Mouse (Mus musculus) urinary bladder, adult 2 months (tissue): ENCODE measurements around the gene Mob3a. TPM values are rescaled to one million over a fixed set of nuclear protein-coding genes. Genes with fewer than 3 reads are reported as not detected.
"Not testable (repeated sequence)": the region's sequence is repeated elsewhere in the genome, so short reads cannot be mapped to it uniquely, and the experiment has no call there.

ENCODE experiments used
- DNase-seq: peaks from one replicate; pipeline ENCODE4 v3.0.0; 2022; ENCODE audit warnings: low spot score
- polyA plus RNA-seq: library from polyadenylated mRNA; depleted of rRNA; stranded (reverse); fragments of >200 nt; gene quantifications from 2 replicates; pipeline ENCODE4 v1.2.3, GENCODE M21; 2012; rRNA removed

Gene Mob3a
- polyA plus RNA-seq, 1 experiment: 24.5 TPM

DNA sequence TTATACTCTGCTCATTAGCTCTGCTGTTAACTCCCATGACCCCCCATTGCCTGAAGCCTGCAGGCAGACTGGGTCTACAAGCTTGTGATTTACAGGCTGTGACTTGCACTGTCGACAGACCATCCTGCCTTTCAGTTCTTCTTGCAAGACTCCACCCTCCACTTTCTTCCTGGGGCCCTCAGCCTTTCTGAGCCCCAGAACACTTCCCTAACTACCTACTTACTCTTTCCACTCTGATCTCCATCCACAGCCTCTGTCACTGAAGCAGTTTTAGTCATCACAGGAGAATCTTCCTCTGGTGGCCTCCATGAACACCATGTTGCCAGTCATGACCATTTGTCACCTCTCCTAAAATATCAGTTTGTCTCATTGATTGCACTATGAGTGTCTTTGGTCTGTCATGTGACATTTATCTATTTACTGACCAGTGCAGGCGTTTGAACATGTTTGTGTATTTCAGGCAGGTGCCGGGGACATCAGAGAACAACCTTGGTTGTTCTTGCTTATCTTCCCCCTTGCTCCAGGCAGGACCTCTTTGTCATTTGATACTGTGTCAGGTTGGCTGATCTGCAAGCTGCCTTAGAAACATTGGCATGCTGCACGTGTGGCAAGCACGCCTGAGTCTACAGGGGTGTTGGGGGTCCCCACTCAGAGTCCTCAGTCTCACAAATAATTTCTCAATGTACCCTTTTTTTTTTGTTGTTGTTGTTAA is 38.1 kb downstream of the Mob3a start:
- DNase-seq: no peak

DNA sequence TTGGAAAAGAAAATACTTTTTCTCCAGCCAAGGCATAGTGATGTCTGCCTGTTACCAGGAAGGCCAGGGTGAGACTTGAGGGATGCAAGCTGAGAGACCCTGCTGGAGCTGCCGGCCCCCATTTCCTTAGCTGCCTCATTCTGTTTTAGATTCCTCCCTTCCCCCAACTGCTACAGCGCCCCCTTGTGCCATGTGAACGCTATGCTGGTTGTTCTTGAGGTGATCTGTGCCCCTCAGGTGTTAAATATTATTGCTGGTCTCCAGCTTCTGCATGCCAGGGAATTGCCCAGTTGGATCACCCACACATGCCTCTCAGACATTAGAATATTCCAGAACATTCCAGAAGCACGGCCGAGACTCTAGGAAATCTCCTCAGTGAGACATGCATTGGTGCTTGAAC is 40.6 kb downstream of the Mob3a start:
- no peak for DNase-seq

DNA sequence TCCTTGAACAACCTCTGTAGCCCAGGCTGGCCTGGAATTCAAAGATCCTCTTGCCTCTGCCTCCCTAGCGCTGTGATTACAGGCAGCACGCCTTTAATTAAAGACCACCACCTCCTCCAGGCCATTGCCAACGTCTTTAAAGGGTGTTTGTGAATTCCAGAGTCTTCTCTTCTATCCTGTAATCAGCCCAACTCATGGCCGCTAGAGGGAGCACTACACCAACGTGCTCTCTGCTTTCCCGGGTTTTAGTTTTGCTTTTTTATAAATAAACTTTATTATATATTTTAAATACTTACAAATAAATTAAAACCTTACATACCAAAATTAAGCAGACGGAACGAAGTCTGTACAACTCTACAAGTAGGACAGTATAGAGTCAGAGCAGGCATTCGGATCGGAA is 42.6 kb downstream of the Mob3a start:
- DNase-seq: no peak

DNA sequence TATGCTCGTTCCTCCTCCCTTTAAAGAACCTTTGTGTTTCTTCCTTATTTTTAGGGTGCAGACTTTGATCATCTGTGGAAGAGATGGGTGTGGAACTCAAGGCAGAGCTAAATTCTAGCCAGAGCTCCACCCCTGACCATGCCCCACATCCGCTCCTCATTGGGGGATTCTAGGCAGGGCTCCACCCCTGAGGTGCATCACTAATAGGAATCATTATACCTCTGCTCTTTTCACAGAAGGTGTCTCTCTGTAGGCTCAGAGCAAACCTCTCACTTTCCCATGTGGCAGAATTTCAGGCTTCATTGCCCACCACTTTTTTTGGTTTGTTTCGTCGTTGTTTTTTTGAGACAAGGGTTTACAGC is 43.0 kb downstream of the Mob3a start:
- no peak for DNase-seq

DNA sequence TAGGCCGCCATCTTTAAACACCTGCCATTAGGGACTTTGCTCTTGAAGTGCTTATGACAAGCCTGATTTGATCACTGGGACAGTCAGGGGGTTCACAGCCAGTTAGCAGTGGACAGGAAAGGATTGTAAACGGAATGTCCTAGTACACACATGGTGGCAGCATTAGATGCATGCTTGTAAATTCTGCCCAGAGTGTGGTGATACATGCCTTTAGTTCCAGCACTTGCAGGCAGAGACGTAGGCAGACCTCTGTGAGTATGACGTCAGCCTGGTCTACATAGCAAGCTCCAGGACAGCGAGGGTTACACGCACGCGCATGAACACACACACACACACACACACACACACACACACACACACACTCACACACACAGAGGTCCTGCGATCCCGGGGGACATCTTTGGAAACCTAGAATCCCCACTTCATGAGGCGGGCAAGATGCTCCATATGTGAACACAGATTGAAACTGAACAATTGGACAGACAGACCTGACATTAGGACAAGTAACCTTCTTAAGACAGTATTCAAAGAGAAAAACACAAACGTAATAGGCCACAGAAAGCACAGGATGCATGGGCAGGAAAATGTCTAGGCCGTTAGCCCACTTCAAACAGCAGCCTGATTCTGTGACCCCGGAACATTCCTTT is 43.5 kb downstream of the Mob3a start:
- no peak for DNase-seq

DNA sequence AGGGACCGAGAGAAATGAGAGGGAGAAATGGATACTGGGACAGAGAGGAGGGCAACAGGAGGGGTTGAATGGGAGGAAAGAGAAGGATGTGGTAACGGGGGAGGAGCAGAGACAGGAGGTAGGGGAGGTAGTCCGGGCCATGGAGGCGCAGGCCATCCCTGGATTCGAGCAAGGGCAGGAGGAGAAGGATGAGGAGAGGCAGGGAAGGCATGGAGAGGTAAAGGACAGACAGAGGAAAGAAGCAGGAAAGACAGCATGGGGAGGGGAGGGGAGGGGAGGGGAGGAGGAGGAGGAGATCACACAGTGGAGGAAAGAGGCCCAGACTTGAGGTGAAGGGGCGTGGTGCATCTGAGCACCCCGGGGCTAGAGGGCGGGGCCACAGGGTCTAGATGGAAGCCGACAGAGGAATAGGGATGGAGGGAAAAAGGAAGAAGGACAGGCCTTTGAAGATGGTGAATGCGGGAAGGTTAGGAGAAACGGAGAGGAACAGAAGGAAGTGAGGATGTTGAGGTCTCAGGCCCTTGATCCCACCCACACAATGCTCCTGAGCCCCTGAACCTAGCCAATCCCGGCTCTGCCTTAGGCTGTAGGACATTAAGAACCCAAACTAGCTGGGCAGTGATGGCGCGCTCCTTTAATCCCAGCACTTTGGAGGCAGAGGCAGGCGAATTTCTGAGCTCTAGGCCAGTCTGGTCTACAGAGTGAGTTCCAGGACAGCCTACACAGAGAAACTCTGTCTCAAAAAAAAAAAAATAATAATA is 44.7 kb downstream of the Mob3a start, which contains the start of gene Btbd2:
Gene Btbd2, minus strand, starts transcription at position 209 of the 761 bp plus-strand sequence.
- DNase-seq: no peak

DNA sequence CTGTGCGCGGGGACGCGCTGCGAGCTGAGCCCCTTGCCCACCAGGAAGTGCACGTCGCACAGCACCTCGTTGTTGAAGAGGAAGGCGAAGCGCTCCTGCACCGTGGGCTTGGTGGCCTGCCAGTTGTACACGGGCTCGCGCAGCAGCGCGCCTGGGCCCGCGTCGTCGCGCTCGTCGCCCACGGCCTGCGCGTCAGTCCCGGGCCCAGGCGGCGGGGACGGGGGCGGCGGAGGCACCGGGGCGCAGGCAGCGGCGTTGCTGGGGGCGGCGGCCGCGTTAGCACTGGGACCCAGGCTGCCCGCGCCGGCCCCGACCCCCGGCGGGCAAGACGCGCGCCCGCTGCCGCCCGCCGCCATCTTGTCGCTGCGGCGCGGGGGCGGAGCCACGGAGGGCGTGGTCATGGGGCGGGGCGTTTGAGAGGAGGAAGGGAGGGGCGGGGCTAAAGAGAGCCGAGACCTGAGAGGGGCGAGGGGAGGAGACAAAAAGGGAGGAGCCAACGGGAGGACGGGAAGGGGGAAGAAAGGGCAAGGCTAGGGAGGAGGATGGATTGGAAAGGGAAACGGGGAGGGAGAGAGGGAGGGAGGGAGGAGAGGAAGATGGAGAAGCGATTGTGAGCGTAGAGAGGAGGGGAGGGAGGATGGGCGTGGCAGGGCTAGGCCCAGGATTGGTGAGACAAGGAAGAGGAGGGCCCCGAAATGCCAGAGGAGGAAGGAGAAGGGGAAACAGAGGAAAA is 45.5 kb downstream of the Mob3a start:
- peak; percentile 81 for DNase-seq

DNA sequence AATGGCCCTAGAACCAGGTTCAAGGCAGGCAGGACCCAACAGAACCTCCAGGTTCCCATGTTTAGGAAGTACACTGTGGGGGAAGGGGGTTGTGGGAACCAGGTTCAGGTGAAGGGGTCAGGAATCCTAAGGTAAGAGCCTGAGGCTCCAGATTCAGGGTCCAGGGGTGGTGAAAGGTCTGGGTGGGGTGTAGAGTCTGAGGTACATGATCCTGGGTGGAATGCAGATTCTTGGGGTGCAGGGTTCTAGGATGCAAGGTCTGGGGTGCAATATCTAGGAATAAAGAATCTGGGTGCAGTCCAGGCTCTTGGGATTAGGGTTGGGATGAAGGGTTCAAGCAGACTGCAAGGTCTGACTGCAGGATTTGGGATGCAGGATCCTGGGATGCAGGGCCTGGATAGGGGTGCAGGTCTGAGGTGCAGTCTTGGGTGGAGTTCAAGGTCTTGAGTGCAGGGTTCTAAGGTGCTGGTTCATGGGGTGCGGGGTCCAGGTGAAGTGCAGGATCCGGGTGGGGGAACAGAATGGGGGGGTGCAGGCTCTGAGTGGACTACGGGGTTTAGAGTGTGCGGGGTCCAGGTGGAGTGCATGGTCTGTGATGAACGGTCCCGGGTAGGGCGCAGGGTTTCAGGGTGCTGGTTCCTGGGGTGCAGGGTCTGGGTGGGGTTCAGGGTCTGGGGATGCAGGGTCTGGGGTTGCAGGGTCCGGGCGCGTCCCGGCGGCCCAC is 46.2 kb downstream of the Mob3a start:
- DNase-seq: no peak

DNA sequence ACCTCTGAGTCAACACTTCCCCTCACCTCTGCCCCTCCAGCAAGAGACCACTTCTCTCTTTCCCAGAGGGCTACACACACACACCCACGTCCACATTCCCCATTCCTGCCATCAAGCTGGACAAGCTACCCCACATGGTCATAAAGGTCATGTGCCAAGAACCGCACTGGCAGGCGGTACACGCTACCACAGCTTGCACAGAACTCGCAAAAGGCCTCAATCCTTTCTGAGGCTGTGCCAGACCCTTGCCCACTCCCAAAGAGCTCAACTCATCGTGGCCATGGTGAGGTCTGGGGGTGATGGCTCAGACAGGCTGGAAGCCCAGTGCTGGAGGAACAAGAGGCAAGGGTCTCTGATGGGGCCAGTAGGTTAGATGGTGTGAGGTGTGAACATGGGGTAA is 46.9 kb downstream of the Mob3a start:
- DNase-seq: no peak

DNA sequence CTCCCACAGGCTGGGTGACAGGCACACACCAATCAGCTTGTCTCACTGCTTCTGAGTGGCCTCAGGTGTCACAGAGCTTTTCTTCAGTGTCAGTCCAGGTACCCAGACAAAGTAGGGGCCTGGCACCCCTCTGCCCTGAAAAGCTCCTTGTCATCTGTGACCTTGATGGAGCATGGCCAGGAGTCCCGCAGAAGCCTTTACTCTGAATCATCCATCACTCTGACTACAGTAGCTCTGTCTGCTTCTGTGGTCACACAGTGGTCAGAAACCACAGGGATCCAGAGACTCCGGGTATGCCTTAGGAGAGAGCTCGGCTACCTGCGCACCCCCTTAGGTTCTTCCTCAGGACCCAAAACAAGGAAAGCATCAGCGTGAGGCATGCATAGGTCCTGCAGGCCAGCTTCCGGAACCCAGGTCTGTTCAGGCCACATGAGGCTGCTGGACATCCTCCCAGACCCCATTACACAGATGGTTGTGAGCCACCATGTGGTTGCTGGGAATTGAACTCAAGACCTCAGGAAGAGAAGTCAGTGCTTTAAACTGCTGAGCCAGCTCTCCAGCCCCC is 48.5 kb downstream of the Mob3a start:
- no peak for DNase-seq

DNA sequence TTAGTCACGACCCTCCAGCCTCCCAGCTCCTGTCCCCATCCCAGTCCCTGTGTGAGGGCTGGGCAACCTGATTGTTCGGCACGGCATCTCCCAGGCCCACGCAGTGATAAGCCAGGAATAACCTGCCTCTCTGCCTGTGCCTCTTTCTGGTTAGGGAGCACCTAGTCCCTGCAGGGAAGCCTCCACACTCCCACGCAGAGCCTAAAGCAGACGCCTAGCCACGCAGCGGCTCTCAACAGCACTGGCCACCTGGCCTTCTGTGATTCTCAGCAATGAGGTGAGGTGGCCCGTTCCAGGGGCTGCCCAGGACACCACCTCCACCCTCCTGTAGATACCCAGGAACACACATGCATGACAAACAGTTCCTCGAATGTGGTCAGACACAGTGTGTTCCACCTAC is 51.4 kb downstream of the Mob3a start:
- no peak for DNase-seq

DNA sequence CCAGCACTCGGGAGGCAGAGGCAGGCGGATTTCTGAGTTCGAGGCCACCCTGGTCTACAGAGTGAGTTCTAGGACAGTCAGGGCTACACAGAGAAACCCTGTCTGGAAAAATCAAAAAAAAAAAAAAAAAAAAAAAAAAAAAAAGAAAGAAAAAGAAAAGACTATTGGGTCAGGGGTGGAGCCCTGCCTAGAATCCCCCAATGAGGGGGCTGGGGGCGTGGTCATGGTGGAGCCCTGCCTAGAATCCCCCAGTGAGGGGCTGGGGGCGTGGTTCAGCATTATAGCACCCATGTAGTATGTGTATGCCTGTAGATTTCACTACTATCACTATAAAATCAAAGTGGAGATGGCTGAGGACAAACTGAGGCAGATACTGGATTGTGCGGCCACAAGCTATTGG is 51.9 kb downstream of the Mob3a start:
- not testable (repeated sequence) for DNase-seq

DNA sequence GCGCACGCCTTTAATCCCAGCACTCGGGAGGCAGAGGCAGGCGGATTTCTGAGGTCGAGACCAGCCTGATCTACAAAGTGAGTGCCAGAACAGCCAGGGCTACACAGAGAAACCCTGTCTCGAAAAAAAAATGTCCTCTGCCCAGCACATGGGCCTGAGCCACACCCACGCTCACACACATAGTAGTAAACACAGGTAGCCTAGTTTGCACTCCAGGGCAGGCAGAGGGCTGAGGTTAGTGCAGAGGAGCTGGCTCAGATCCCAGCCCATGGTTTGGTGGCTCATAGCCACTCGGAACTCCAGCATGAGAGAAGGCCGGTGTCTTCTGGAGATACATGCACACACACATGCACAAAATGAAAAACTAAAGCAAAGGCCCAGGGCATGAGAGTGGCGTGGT is 54.8 kb downstream of the Mob3a start:
- DNase-seq: no peak

DNA sequence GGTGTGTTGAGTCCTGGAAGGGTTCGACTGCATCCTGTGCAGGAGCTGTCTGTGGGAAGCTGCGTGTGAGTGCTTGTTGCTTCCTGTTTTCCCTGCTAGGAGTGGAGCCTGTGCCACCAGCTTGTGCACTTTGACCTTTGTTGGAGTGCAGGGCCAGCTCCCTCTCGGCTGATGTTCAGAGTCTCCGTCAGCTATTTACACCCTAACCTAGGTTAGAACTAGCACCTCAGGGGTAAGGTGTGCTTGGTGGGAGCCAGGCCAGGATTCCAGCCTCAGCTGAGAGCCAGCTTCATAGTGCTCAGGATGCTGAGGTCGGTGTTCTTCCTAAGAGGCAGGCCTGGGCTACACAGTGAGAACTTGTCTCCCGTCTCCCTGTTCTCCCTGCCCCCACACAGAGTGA is 66.4 kb downstream of the Mob3a start:
- no peak for DNase-seq

Other genes with a start within 250 kb of the Mob3a start
- not detected in 2 replicates for gene Onecut3, start 207.1 kb downstream of the Mob3a start, polyA plus RNA-seq
- gene Atp8b3, start 162.9 kb downstream of the Mob3a start, polyA plus RNA-seq: 0.03 TPM in 1 of 2 replicates, not detected in the other
- gene Rexo1, start 140.4 kb downstream of the Mob3a start, polyA plus RNA-seq: 21.2 and 26.6 TPM in 2 replicates
- gene Klf16, start 124.7 kb downstream of the Mob3a start, polyA plus RNA-seq: 11.5 and 11.8 TPM in 2 replicates
- 66.0 and 67.1 TPM in 2 replicates for gene Abhd17a, start 111.6 kb downstream of the Mob3a start, polyA plus RNA-seq
- gene Scamp4, start 99.1 kb downstream of the Mob3a start, polyA plus RNA-seq: 40.3 and 46.2 TPM in 2 replicates
- 3.8 and 4.3 TPM in 2 replicates for gene Adat3, start 99.1 kb downstream of the Mob3a start, polyA plus RNA-seq
- gene Gm49322, start 96.0 kb downstream of the Mob3a start, polyA plus RNA-seq: 1.3 and 1.6 TPM in 2 replicates
- 153 and 158 TPM in 2 replicates for gene Csnk1g2, start 79.1 kb downstream of the Mob3a start, polyA plus RNA-seq
- 36.5 and 48.5 TPM in 2 replicates for gene Btbd2, start 44.9 kb downstream of the Mob3a start, polyA plus RNA-seq
- 129 and 137 TPM in 2 replicates for gene Mknk2, start 23.9 kb downstream of the Mob3a start, polyA plus RNA-seq
- 68.7 and 88.2 TPM in 2 replicates for gene Izumo4, start 207 bp upstream of the Mob3a start, polyA plus RNA-seq
- gene Ap3d1, start 40.3 kb upstream of the Mob3a start, polyA plus RNA-seq: 96.3 and 108 TPM in 2 replicates
- gene Dot1l, start 53.2 kb upstream of the Mob3a start, polyA plus RNA-seq: 6.7 and 17.2 TPM in 2 replicates
- 47.0 and 47.7 TPM in 2 replicates for gene Sf3a2, start 96.2 kb upstream of the Mob3a start, polyA plus RNA-seq
- gene Plekhj1, start 96.6 kb upstream of the Mob3a start, polyA plus RNA-seq: 60.6 and 79.2 TPM in 2 replicates
- gene Amh, start 103.3 kb upstream of the Mob3a start, polyA plus RNA-seq: 0.40 and 0.62 TPM in 2 replicates
- gene Jsrp1, start 111.5 kb upstream of the Mob3a start, polyA plus RNA-seq: 1.0 and 1.3 TPM in 2 replicates
- gene Oaz1, start 124.7 kb upstream of the Mob3a start, polyA plus RNA-seq: 566 and 709 TPM in 2 replicates
- gene Lingo3, start 142.1 kb upstream of the Mob3a start, polyA plus RNA-seq: not detected in 2 replicates
- 117 and 147 TPM in 2 replicates for gene Lsm7, start 153.2 kb upstream of the Mob3a start, polyA plus RNA-seq
- gene Sppl2b, start 153.3 kb upstream of the Mob3a start, polyA plus RNA-seq: 33.0 and 37.4 TPM in 2 replicates
- 0.44 and 0.49 TPM in 2 replicates for gene Tmprss9, start 169.9 kb upstream of the Mob3a start, polyA plus RNA-seq
- gene Timm13, start 199.0 kb upstream of the Mob3a start, polyA plus RNA-seq: 111 and 113 TPM in 2 replicates
- gene Lmnb2, start 216.3 kb upstream of the Mob3a start, polyA plus RNA-seq: 10.5 and 14.1 TPM in 2 replicates
- gene Gadd45b, start 228.1 kb upstream of the Mob3a start, polyA plus RNA-seq: 17.9 and 29.9 TPM in 2 replicates